Mouse (Mus musculus) cerebellum, postnatal 36 days (tissue): ENCODE measurements at regions not wholly inside any gene's neighbourhood (a gene's known extent, or its start where the extent isn't known, plus 50 kb on each side); places are given as distances from the start of the nearest gene placed in this dataset.

Source experiments
- DNase-seq, 2 experiments: peaks; one replicate each; pipeline ENCODE4 v3.0.0; 2021 to 2022; ENCODE audit warnings: mixed read lengths in 2 of 2

DNA sequence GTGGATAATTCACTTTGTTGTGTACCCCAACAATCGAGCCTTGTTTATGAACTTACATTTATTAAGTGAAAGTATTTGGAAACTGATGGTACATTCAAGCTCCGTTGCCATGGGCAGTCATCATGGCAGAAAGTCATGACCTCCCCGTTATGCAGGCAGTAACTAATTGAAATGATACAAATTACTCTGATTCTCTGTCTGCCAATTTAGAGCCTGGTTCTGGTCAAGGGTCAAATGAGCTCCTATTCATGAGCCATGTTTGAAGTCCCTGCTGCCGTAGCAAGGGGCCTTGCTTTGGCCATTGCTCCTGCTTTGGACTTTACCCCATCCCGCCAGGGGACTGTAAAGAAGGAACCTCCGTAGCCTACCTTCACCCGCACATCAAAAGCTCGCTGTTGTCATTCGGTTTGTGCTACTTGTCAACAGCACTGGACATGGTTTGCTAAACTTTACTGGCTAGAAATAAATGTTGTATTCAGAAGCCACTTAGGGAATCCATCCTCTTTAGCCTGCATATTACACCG is 152.8 kb upstream of the Foxd3 start:
- no peak for DNase-seq

DNA sequence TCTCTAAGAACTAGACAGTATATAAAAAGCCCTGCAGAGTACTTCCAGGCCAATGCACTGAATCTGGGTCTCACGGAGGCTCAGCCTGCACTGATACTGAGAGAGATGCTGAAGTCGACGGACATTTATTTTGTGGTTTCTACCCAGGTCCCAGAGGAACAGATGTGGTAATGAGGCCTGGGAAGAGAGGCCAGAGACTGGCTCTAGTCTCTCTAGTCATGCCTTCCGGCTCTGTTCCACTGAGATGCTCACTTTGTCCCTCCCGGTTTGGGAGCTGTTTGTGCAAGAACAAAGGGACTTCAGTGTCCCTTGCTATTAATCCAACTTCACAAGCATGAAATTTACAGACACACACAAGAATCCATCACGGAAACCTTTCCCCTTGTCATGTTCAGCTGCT is 144.1 kb upstream of the Foxd3 start:
- no peak for DNase-seq

DNA sequence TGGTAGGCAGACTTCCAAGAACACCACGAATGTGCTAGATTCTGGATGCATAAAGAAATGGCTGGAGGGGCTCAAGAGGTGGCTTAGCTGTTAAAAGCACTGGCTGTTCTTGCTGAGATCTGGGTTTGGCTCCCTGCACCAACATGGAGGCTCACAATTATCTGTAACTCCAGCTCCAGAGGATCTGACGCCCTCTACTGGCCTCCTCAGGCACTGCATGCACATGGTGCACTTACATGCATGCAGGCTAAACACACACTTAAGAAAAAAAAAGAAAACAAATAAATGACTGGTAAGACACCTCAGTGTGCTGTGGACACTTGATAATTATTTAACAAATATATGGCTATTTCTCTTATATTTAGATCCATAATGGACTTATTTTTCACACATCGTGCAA is 139.2 kb upstream of the Foxd3 start:
- DNase-seq = no peak

DNA sequence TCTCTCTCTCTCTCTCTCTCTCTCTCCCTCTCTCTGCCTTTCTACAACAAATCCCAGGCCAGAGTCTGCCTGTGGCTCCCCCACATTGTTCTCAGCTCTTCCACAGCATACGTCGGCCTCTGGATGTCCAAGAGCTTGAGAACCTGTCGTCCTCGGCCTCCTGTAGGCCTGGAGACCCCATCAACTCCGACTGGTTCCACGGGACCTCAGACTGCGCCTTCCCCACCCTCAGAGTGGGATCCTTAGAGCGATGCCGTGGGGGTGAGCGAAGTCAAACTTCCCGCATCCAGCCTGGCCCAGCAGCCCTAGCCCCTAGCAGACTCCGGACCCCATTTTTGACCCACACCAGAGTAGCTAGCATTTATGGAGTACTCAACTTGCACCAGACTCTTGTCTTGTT is 128.7 kb upstream of the Foxd3 start:
- DNase-seq = no peak

DNA sequence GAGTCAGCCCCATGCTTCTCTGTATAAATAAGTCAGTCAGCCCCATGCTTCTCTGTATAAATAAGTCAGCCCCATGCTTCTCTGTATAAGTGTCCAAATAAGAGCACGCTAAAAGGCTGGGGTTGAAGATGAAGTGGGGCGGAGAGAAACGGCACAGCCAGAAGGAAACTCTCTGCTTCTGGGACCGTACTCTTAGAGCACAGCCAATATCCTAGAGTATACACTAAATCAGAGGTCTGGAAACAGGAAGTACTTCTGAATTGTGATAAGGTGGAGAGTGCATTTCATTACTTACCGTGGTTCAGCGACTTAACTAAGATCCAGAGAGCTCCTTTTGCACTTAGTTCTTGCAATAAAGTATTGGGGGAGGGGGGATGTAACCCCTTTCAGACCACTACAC is 112.1 kb upstream of the Foxd3 start:
- DNase-seq = no peak

DNA sequence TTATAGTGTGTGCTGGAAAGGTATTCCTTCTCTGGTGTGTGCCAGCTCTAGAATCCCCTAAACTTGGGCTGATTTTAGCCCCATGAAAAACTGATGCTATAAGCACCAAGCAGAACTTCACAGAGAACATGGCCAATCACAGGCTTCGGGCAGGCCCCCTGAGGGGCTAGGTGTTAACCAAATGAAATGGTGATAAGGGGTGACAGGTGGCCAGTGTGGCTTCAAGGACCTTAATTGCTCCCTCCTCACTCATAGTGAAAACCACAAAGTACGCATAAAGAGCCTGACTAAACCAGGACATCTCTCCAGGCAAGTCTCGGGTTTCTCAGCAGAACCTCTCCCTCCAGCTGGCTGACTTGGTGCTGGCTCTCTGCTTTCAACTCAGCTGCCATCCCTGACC is 110.4 kb upstream of the Foxd3 start:
- no peak for DNase-seq

DNA sequence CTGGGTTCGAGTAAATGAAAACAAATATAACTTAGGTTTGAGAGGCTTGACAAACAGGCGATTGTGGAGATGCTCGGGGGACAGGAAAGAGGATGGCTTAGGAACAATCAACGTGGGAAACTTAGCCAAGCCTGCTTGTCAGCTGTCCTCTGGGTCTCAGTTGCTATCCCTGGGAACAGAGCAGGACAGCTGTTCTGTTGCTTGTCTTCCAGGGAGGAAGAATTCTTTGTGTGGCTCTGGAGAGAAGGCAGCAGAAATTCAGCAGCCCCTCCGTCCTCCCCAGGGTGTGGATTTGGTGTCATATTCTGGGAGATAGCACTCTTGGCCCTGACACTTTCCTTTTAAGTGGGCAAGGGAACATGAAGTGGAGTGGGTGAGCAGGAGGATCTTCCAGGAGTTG is 98.1 kb upstream of the Foxd3 start:
- no peak for DNase-seq

DNA sequence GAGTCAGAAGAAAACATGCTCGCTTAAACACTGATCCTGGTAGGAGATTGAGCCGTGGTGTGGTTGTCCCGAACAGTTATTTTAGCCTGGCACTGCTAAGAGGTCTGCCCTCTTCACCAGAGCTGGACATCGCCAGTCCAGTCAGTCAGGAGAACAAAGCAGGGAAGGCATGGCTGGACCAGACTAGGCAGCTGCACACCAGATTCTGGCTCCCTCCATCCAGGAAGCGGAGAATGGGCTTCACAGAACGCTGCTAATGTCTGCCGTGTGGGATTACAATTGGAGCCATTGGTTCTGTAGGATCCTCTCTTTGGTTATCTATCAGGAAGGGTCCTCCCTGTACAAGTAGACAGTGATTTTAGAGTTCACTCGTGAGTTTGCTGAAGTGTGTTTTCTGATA is 95.5 kb upstream of the Foxd3 start:
- DNase-seq = no peak

DNA sequence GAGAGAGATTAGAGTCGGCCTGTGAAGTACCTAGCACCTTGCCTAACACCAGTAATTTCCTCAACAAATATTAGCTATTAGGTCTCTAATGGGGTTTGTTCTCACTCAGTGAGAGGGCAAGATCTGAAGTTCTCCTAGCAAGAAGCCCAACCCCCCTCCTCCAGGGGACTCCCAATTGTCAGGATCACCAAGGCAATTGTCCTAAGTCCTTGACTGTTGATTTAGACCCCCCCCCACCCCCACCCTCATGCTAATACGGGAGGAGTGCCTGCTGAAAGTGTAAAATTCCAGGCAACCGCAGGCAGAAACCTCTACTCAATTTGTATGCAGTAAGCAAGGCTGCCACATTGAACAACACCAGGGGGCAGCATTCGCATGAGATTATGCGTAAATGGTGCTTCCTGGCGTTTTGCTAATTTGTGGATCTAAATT is 94.6 kb upstream of the Foxd3 start:
- DNase-seq = peak; percentile 27 to 32

DNA sequence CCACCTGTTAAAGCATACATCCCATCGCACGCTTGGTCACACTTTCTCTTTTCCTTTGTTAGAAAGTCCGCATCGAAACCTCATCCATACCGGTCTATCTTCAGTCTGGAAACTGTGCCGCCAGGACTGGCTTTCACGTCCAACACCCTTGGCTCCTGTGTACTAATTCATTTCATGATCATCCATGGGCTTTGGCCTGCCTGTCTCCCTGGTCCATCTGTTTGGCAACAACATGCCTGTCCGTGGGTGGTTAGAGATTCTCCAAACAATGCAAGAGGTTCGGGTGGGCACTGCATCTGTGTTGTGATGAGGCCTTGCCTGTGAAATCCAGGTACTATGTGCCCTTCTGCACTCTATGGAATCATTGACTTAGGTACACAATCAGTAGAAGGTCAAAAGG is 90.7 kb upstream of the Foxd3 start:
- DNase-seq = no peak

DNA sequence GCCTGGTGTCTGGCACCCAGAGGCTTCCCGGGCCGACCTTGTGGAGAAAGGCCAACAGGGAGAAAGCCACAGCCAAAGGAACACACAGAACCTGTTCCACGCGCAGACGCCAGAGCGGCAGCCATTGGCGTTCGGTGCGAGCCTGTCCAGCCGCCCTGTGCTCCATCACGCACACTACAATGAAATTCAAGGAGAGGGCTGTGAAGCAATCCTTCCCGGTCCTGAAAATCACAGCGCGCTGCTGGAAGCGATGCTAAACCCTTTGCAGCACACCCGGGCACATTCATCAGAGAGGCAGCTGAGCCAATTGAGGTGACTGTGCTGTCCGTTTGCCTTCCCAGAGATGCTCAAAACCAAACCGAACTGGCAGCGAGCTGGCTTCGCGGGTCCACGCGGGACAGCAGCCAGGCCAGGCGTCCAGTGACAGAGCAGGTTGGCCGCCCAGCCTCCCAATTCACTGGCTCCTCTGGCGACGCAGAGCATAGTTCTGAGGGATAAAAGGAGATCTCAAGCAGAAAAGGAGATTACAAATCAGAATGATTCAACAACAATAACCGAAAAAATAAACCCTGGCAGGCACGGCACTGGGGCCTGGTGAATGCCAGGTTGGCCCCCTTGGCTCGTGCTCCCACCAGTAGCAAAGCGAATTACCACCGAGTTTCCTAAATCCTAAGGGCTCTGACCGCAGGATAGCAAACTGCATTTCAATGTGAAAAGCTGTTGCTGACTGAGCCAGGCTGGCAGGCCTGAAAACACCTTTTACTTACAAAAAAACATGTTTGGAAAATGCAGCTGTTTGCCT is 83.1 kb upstream of the Foxd3 start:
- peak; percentile 35 to 53 for DNase-seq

DNA sequence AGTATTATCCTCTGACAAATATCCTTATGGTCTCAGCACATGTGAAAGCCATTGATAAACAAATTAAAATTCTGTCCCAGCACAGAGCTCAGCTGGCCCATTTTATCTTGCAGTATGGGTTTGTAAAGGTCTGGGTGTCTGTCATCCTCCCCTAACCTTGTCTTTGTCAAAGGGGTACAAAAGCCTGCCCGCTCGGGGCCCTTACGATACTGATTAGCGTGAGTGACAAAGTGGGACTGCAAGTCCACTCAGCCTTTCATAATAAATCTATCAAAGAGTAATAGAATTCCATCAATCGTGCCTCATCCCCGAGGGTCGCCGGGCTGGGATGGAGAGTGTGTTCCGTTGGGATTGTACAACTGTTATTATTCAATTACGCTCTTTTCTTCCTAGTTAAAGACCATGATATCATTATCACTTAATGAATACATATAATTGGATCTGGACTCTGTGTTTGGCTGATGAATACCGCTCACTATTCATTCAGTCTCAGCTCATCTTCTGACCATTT is 82.0 kb upstream of the Foxd3 start:
- no peak for DNase-seq

DNA sequence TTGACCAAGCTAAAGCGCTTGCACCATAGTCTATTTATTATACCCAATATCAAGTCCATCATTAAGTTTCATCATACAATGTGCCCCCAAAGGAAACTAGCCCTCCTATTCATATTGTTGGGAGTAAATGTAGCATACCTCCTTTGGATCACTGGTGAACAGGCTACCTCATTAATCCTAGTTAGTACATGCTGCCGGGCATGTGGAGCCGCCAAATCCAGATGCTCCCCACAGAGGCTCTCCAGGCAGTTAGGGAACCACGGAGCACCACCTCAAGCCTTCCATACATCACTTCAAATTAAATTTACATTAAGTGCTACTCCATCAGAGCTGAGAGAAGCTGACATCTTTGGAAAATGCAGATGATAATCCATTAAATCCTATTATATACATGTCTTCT is 81.1 kb upstream of the Foxd3 start:
- DNase-seq = no peak

DNA sequence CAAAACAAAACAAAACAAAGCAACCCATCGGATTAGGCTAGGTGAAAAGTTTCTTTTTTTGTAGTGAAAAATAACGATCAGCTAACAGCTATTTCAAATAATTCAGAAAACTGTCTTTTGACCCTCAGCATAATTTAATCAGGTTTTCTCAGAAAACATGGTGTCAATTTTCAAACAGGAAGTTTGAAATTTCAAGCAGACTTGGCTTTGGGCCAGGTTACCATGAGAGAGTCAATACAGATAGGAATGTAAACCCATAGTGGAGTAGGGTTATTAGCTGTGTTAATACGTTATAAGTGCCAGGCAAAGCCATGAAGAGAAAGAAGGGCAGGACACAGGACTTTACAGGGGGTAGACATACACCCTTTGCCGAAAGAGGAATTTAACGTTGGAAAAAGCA is 58.3 kb upstream of the Foxd3 start:
- DNase-seq = no peak

DNA sequence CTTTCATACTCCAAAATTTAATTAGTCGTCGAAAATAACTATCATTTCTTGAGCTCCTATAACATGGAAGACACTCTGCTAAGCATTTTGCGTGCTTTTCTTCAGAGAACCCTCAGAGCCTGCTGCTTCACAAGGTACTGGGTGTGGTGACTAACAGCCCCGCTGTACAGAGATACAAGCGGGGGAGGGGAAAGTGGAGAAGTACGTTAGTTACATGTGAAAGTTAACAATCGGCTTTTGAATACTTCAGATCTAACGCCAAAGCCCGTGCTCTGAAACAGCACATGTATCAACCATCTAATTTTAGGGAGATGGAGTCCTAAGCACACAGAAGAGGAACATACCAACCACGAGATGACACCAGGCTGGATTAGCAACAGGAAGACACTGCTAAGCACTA is 55.4 kb upstream of the Foxd3 start:
- DNase-seq = no peak

DNA sequence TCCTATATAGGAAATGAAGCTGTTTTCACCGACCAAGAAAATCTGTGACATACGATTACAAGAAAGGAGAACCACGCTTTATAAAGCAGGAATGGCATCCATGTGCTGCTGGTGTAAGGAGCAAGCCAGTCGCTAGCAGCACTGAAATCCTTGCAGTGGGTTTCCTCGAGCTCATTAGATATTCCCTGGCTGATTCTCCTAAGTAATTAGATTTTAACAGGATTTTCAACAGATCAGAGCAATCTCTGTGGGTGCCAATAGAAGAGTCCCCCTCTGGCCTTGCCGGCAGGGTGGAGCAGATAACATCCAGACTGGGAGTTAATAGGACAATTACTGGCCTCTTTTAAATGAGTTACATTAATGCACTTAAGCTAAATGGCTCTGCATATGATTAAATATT is 54.6 kb upstream of the Foxd3 start:
- no peak for DNase-seq
